Mouse (Mus musculus): ENCODE data around the gene Synj2bp. TPM values are rescaled to one million over a fixed set of nuclear protein-coding genes. Genes with fewer than 3 reads are reported as not detected.

The Synj2bp gene
- total RNA-seq (2023) = 20.0 to 28.8 TPM (median 22.8 TPM) in 4 replicates

DNA sequence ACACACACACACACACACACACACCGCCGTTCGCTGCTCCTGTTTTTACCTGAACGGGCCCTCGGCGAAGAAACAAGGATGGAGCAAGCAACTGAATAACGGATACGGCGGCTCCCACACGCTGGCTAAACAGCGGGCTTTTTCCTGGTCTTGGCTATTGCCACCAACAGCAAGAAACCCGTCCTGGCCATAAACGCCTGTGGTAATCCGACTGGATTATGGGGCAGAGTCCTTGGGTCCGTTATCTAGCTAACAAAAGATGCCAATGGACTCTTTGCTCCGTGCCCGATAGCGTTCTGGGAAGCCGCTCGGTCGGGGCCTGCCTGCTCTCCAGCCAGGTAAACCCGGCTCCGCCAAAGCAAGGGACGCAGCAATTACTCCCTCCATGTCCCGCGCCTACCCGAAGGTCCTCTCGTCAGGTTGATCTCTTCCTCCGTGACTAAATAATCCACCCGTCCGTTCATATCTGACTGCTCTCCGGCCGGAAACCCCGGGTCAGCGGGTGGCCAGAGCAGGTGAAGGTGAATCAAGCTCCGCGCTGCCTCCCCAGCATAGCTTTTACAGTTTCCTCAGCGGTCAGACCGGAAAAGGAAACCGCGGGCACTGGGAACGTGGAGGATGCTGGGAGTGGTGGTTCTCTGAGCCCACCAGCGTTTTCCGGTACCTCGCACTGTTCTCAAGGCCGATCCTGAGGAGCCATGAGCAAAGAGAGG lies at the start of gene Synj2bp, which contains the start of gene Gm20498:
Synj2bp (minus strand) TSS at position 596 of the 713 bp plus-strand sequence.
Gm20498 (minus strand) TSS at position 590 of the 713 bp plus-strand sequence.

GRCm38 (mm10) chr12:81568374-81568773 lies 35.7 kb upstream of the Synj2bp start, which contains the start of gene Adam21:
Gene Adam21 (minus strand): TSS chr12:81568474.

GRCm38 (mm10) chr12:81484727-81485191 lies 48.0 kb downstream of the Synj2bp start, which contains the start of gene Cox16:
Gene Cox16 (minus strand): TSS chr12:81485127.

Other genes with a start within 250 kb of the Synj2bp start
- not detected in 4 replicates for gene Slc8a3, start 199.7 kb downstream of the Synj2bp start, total RNA-seq (2023)
- gene Gm4787, start 153.4 kb downstream of the Synj2bp start, total RNA-seq (2023) = 0.43 to 0.97 TPM (median 0.62 TPM) in 4 replicates
- gene Adam4, start 111.0 kb downstream of the Synj2bp start, total RNA-seq (2023) = 1.0 to 2.1 TPM (median 1.4 TPM) in 4 replicates
- 42.8 to 61.1 TPM (median 55.0 TPM) in 4 replicates for gene Cox16, start 47.8 kb downstream of the Synj2bp start, total RNA-seq (2023)
- gene Gm20498, start within 50 bp of the Synj2bp start, total RNA-seq (2023) = 12.0 to 20.1 TPM (median 16.0 TPM) in 4 replicates
- 0.19 to 0.32 TPM in 2 of 4 replicates, not detected in the others for gene Adam21, start 35.6 kb upstream of the Synj2bp start, total RNA-seq (2023)
- gene Med6, start 62.1 kb upstream of the Synj2bp start, total RNA-seq (2023) = 47.6 to 65.4 TPM (median 52.3 TPM) in 4 replicates
- not detected in 4 replicates for gene Ttc9, start 98.3 kb upstream of the Synj2bp start, total RNA-seq (2023)
- 21.4 to 25.6 TPM (median 22.9 TPM) in 4 replicates for gene Map3k9, start 248.3 kb upstream of the Synj2bp start, total RNA-seq (2023)

Data from B cell, adult 62 days (primary cell).